Mouse (Mus musculus) Muller cell, postnatal 12 days (primary cell): ENCODE measurements at regions not wholly inside any gene's neighbourhood (a gene's known extent, or its start where the extent isn't known, plus 50 kb on each side); places are given as distances from the start of the nearest gene placed in this dataset.

Experiments
- DNase-seq: peaks from one replicate; pipeline ENCODE4 v3.0.0-alpha.2; 2015; ENCODE audit errors: inconsistent ontology term

- no peak for DNase-seq
These were observed 267.0 kb upstream of the Setmar start for GRCm38 (mm10) chr6:107797845-107798244.

DNA sequence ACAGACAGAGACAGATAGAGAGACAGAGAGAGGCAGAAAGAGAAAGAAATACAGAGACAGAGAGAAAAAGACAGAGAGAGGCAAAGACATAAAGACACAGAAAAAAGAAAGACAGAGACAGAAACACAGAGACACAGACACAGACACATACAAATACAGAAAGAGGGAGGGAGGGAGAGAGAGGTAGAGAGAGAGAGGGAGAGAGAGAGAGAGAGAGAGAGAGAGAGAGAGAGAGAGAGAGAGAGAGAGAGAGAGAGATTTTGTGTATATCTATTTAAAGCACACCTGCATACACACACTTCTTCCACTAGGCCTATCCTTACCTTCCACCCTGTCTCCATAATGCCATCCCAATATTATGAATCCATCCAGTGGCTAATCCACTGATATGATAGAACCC is 261.8 kb upstream of the Setmar start:
- DNase-seq: no peak
